Mouse (Mus musculus) embryo, embryonic 9.5 days (tissue): Measurements from ENCODE around the gene Adgrl2.

Experiments used
- DNase-seq: peaks from one replicate; pipeline ENCODE4 v3.0.0-alpha.2; 2017; ENCODE audit errors: extremely low spot score

The Adgrl2 gene

DNA sequence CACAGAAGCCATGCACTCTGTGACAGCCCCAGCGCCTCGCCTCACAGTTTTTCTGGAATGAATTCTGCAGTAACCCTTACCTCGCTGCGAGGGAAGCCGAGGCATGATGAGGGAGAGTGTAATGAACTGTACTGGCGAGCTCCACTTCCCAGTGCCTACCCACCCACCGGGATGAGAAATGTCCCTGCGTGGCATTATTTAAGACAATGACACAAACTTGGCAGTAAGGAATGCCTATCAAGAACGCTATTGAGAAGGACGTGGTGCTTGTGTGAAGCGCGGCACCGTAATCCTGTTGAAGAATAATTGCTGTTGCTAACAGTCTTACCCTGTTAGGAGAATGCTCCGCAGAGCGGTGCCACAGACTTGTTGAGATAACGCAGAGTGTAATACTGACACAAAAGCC lies 13.2 kb downstream of the Adgrl2 start:
- DNase-seq = no peak

DNA sequence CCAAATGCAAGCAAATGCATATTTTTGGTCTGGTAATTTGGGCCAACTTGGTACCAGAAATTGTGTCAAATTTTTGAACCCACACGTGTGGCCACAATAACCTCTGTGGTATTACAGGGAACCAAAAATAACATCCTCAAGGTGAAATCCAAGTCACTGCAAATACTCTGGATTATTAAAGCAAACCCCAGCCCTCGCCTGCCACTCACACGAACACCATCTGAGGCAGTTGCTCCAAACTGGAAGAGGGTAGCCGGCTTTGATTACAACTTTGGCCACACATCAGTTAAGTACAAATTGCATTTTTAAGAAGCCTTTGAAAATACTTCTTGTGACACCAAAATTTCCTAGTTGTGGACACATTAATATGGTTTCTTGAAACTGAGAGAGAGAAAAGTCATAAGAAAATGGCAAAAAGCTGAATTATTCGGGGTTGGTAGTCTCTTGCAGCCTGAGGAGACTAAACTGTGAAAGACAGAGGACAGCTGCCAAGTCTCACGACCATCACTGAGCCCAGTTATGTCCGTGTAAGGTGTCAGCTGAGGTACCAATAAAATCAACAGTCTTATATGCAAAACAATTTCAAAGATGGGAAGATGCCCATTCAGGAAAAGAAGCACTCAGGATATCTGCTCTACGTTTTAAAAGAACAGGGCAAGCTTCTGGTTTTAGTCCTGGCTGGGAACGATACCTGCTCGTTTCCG lies 18.3 kb downstream of the Adgrl2 start:
- DNase-seq = no peak

GRCm38 (mm10) chr3:148964991-148965605 lies 25.3 kb downstream of the Adgrl2 start:
- no peak for DNase-seq

DNA sequence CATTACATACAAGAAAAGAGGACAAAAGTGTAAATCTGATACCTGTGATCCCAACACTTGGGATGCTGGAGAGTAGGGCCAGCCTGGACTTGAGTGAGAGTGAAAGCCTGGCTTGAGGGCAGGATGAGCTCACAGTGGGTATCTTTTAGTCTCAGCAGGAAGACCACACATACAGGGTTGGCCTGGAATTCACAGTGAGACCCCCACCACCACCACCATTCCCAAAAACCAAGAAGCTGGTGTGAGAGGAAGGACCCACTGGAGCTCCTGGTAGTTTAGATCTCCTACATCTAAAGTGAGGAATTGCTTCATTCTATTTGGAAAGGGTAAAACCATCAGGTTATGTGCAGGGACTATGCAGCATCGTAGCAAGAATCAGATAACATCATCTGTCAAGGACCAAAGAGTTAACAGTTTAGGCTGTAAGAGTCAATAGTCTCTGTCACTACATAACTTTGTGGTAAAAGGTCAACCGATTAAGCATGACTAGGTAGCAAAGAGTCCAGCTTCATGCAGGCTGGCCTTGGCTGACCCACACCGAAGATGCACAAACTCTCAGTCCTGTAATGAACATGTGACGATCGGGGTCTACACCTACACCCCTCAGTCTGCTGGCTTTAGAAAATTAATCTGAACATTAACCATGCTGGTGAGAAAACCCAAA lies 26.8 kb downstream of the Adgrl2 start:
- no peak for DNase-seq

GRCm38 (mm10) chr3:148961611-148962010 lies 28.7 kb downstream of the Adgrl2 start:
- no peak for DNase-seq

GRCm38 (mm10) chr3:148960751-148961289 lies 29.5 kb downstream of the Adgrl2 start:
- DNase-seq = no peak

- no peak for DNase-seq
Measured at GRCm38 (mm10) chr3:148960215-148960614, 30.1 kb downstream of the Adgrl2 start.

GRCm38 (mm10) chr3:148959327-148960025 lies 30.9 kb downstream of the Adgrl2 start:
- no peak for DNase-seq

- DNase-seq = no peak
Measured at GRCm38 (mm10) chr3:148958714-148959113, 31.6 kb downstream of the Adgrl2 start.

GRCm38 (mm10) chr3:148958185-148958584 lies 32.2 kb downstream of the Adgrl2 start:
- DNase-seq = no peak

- no peak for DNase-seq
Measured at GRCm38 (mm10) chr3:148956887-148957286, 33.5 kb downstream of the Adgrl2 start.

- no peak for DNase-seq
Measured at GRCm38 (mm10) chr3:148949796-148950195, 40.6 kb downstream of the Adgrl2 start.

GRCm38 (mm10) chr3:148947805-148948405 lies 42.5 kb downstream of the Adgrl2 start:
- DNase-seq = no peak

GRCm38 (mm10) chr3:148947266-148947665 lies 43.1 kb downstream of the Adgrl2 start:
- DNase-seq = no peak

DNA sequence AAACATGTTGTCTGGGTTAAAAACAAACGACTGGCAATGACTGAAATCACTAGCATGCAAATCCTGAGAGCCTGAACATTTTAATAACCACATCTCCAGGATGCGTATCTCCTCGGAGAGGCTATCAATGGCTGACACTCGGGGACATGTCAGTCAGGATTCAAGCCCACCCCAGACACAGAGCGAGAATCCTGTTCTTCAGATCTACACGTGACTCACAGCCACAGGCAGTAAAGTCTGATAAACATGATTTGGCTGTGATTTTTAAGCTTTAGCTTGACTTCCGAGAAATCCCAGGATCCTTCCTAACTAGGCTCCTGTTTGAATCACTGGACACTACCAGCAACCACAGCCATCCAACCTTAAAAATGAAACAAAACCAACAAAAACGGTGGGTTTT lies 44.8 kb downstream of the Adgrl2 start:
- DNase-seq = no peak

DNA sequence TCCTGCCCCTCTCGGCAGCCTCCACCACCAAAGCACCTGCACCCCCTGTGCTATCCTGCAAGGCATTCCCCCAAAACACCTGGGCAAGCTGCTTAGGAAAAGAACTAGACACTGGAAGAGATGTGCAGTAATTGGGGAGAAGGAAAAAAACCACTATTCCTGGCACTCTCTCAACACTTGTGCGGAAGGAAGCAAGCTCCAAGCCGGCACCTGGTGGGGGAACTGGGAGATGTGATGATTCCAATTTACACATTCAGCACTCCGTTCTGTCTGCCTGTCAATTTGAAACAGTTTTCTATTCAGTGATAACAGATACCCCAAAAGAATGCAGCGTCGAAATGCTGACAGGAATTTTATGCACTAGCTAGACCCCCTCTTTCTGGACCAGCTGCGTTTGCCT lies 50.9 kb downstream of the Adgrl2 start:
- no peak for DNase-seq

DNA sequence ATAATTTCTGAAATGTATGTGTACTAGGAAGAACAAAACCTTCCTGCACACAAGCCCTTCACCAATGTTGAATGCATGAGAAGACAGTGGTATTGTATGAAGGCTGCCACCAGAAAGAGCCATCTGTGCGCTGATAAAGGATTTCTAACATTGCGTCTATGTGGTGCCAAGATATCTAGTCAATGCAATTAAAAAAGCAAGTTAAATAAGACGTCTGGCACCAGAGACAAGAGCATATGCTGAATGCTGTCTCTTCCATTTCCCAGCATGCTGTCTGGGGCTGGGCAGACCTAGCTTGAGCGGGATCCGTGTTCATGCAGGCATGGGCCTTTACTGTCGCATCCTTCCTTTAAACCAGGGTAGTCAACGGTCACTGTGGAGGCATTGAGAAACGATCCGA lies 55.3 kb downstream of the Adgrl2 start:
- DNase-seq = no peak

- no peak for DNase-seq
Measured at GRCm38 (mm10) chr3:148934279-148934678, 56.1 kb downstream of the Adgrl2 start.

GRCm38 (mm10) chr3:148933160-148933559 lies 57.2 kb downstream of the Adgrl2 start:
- no peak for DNase-seq

DNA sequence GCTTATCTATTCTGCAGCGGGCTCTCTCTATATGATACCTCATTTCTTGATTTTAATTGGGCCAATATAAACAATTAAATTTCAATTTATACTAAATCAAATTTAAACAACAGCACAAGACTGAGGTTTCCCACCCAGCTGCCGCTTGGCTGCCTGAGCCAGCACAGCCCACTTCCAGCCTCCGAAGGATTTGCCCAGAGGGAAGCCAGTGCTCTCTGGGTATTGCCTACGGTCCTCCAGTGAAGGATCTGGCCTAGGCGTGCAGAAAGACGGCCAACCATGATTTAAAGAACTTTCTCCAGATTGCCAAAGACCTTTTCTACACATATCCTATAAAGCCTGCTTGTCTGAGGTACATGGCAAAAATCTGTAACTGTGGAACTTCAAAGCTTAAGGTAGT lies 59.4 kb downstream of the Adgrl2 start:
- no peak for DNase-seq

GRCm38 (mm10) chr3:148926330-148926729 lies 64.0 kb downstream of the Adgrl2 start:
- no peak for DNase-seq

GRCm38 (mm10) chr3:148922618-148923095 lies 67.7 kb downstream of the Adgrl2 start:
- DNase-seq = no peak
